Mouse (Mus musculus): ENCODE measurements at regions not wholly inside any gene's neighbourhood (a gene's known extent, or its start where the extent isn't known, plus 50 kb on each side); places are given as distances from the start of the nearest gene placed in this dataset.
A peak's percentile ranks its signal among the peaks of the same experiment; 100 is the strongest.

DNA sequence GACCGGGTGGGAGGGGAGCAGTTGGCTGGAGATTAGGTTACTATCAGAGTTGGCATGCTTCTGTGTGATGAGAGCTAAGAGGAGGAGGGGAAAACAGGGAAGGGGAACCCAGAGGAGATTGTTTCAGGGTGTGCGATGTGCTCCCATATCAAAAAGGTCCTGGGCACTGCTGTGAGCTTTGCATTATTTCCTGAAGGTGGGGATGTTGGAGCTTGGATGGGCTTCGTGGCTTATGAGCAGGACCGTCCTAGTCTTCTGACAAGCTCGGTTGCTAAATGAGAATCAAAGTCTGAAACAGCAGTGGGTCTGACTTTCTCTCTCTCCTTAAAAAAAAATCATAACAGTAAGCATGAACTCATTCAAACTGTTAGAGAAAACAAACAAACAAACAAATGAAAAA, 125.4 kb upstream of the Ralgapa2 start:
- H3K4me1 ChIP-seq (ENCODE audit: control insufficient read depth, insufficient read depth, low read length) = no peaks in the 10 kb centered on the region
- no peaks in the 10 kb centered on the region for H3K27me3 ChIP-seq (replicated peaks; ENCODE audit: control insufficient read depth, insufficient read depth, low read length)
- no peak overlapping the region for H3K9ac ChIP-seq (ENCODE audit: low read depth, low read length)
- no peak overlapping the region for H3K4me3 ChIP-seq (ENCODE audit: low read length)
- H3K4me2 ChIP-seq (ENCODE audit: low read depth, low read length) = no peak overlapping the region
- no peak overlapping the region for H3K27ac ChIP-seq (ENCODE audit: low read length)
- no peaks in the 10 kb centered on the region for H3K36me3 ChIP-seq (ENCODE audit: control insufficient read depth, insufficient read depth, low read length)
- H3K9me3 ChIP-seq (ENCODE audit: control insufficient read depth, low read length) = no peaks in the 10 kb centered on the region
- 58% methylated on average over 5 of the region's 5 CpGs for WGBS
- ATAC-seq = no peak

GRCm38 (mm10) chr2:146646237-146646972, 134.3 kb upstream of the Ralgapa2 start:
- no peak overlapping the region for H3K27ac ChIP-seq (ENCODE audit: low read length)
- ATAC-seq = no peak
- no peaks in the 10 kb centered on the region; the same call in 1 of the 2 replicates for H3K27me3 ChIP-seq (replicated peaks; ENCODE audit: control insufficient read depth, insufficient read depth, low read length)
- H3K4me1 ChIP-seq (ENCODE audit: control insufficient read depth, insufficient read depth, low read length) = no peaks in the 10 kb centered on the region
- no peaks in the 10 kb centered on the region for H3K36me3 ChIP-seq (ENCODE audit: control insufficient read depth, insufficient read depth, low read length)
- H3K9ac ChIP-seq (ENCODE audit: low read depth, low read length) = no peak overlapping the region
- no peak overlapping the region for H3K4me3 ChIP-seq (ENCODE audit: low read length)
- no peak overlapping the region for H3K4me2 ChIP-seq (ENCODE audit: low read depth, low read length)
- 60% methylated on average over 16 of the region's 16 CpGs for WGBS
- no peaks in the 10 kb centered on the region for H3K9me3 ChIP-seq (ENCODE audit: control insufficient read depth, low read length)

GRCm38 (mm10) chr2:146646973-146647282, 134.8 kb upstream of the Ralgapa2 start:
- Histone ChIP-seq H3K27ac (ENCODE audit: low read length) (no peak overlapping the region), H3K9ac (ENCODE audit: low read depth, low read length) (no peak overlapping the region), H3K27me3 (replicated peaks; ENCODE audit: control insufficient read depth, insufficient read depth, low read length) (no peaks in the 10 kb centered on the region; the same call in 1 of the 2 replicates), H3K36me3 (ENCODE audit: control insufficient read depth, insufficient read depth, low read length) (no peaks in the 10 kb centered on the region), H3K4me1 (ENCODE audit: control insufficient read depth, insufficient read depth, low read length) (no peaks in the 10 kb centered on the region), H3K4me2 (ENCODE audit: low read depth, low read length) (no peak overlapping the region), H3K4me3 (ENCODE audit: low read length) (no peak overlapping the region), H3K9me3 (ENCODE audit: control insufficient read depth, low read length) (no peaks in the 10 kb centered on the region)
- ATAC-seq = no peak
- 76% methylated on average over 2 of the region's 2 CpGs for WGBS

- Histone ChIP-seq H3K9ac (ENCODE audit: low read depth, low read length) (no peak overlapping the region), H3K4me3 (ENCODE audit: low read length) (no peak overlapping the region), H3K36me3 (ENCODE audit: control insufficient read depth, insufficient read depth, low read length) (no peaks in the 10 kb centered on the region), H3K4me2 (ENCODE audit: low read depth, low read length) (no peak overlapping the region), H3K27me3 (replicated peaks; ENCODE audit: control insufficient read depth, insufficient read depth, low read length) (no peaks in the 10 kb centered on the region), H3K9me3 (ENCODE audit: control insufficient read depth, low read length) (no peaks in the 10 kb centered on the region), H3K27ac (ENCODE audit: low read length) (no peak overlapping the region), H3K4me1 (ENCODE audit: control insufficient read depth, insufficient read depth, low read length) (no peaks in the 10 kb centered on the region)
- WGBS = 69% methylated on average over 3 of the region's 3 CpGs
- ATAC-seq = no peak
Observed at GRCm38 (mm10) chr2:146661346-146661745, 149.2 kb upstream of the Ralgapa2 start.

DNA sequence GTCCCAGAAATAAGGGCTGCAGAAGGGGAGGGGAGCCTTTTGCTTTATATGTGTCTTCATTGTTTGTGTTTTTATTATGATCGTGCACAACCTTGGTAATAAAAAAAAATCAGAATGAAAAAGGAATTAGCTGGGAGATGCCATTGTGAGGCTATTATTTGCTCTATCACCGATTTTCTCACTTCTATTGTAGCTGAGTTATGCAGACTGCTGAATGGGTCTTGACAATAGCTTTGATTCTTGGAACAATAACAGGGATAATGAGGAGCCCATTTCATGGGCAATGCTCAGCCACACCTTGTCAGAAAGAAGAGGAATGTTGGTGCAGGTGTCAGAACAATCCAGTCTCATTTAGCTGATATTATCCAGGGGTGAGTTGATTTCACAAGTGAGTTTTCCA, 160.6 kb upstream of the Ralgapa2 start:
- no peaks in the 10 kb centered on the region for H3K36me3 ChIP-seq (ENCODE audit: control insufficient read depth, insufficient read depth, low read length)
- H3K27ac ChIP-seq (ENCODE audit: low read length) = no peak overlapping the region
- no peak overlapping the region for H3K4me2 ChIP-seq (ENCODE audit: low read depth, low read length)
- ATAC-seq = no peak
- WGBS = 69% methylated on average over 2 of the region's 2 CpGs
- no peaks in the 10 kb centered on the region for H3K9me3 ChIP-seq (ENCODE audit: control insufficient read depth, low read length)
- no peaks in the 10 kb centered on the region for H3K27me3 ChIP-seq (replicated peaks; ENCODE audit: control insufficient read depth, insufficient read depth, low read length)
- H3K9ac ChIP-seq (ENCODE audit: low read depth, low read length) = no peak overlapping the region
- H3K4me1 ChIP-seq (ENCODE audit: control insufficient read depth, insufficient read depth, low read length) = no peaks in the 10 kb centered on the region
- no peak overlapping the region for H3K4me3 ChIP-seq (ENCODE audit: low read length)

DNA sequence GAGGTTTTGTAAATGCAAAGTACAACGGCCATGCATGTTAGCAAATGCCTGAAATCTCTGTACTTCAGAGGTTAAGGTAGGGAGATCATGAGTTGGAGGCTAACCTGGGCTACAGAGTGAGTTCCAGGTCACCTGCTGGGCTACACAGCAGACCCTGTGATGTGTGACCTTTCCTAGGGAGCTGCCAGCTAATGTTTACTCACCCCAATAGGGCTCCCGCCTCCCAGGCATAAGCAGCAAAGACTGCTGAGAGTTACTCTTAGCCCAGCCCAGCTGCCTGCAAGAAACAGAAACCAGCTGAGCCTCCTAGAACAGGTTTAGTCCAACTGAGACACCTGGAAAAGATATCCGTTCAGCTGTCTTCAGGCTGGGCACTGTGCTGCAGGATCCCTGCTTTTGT, 169.8 kb upstream of the Ralgapa2 start:
- H3K4me1 ChIP-seq (ENCODE audit: control insufficient read depth, insufficient read depth, low read length) = no peaks in the 10 kb centered on the region
- H3K4me3 ChIP-seq (ENCODE audit: low read length) = no peak overlapping the region
- no peak overlapping the region for H3K4me2 ChIP-seq (ENCODE audit: low read depth, low read length)
- H3K27me3 ChIP-seq (replicated peaks; ENCODE audit: control insufficient read depth, insufficient read depth, low read length) = no peaks in the 10 kb centered on the region
- 48% methylated on average over 3 of the region's 3 CpGs for WGBS
- no peak overlapping the region for H3K9ac ChIP-seq (ENCODE audit: low read depth, low read length)
- no peaks in the 10 kb centered on the region for H3K9me3 ChIP-seq (ENCODE audit: control insufficient read depth, low read length)
- no peak for ATAC-seq
- no peak overlapping the region for H3K27ac ChIP-seq (ENCODE audit: low read length)
- no peaks in the 10 kb centered on the region for H3K36me3 ChIP-seq (ENCODE audit: control insufficient read depth, insufficient read depth, low read length)

DNA sequence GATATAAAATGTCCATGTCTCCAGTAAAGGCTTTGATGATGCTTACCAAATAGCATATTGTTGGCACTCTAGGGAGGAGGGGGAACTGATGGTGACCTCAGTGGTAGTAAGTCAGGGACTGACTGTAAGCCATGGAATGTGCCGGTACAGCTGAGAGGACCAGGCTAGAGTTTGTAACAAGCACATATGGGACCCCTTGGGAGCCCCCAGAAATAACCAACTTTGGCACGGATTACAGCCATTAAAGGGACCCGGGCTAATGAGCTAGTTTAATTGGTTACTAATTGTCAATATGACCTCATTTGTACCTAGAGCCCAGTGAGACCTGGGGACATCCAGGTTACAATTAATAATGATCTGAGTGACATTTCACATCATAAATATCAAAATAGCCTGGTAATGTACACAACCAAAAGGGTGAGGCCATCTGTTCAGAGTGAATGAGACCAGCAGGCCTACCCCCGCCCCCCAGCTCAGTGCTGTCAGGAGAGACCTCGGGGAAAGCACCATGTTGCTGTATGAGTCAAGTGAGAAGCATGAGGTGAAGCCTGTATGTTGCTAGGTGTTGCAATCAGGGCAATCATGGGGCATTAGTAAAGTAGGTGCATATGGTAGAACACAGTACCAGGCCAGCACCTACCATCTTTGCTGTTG, 169.7 kb upstream of the Kiz start:
- no peak overlapping the region for H3K4me3 ChIP-seq (ENCODE audit: low read length)
- H3K4me2 ChIP-seq (ENCODE audit: low read depth, low read length) = no peak overlapping the region
- no peaks in the 10 kb centered on the region for H3K9me3 ChIP-seq (ENCODE audit: control insufficient read depth, low read length)
- no peak overlapping the region for H3K9ac ChIP-seq (ENCODE audit: low read depth, low read length)
- H3K4me1 ChIP-seq (ENCODE audit: control insufficient read depth, insufficient read depth, low read length) = no peaks in the 10 kb centered on the region
- H3K27me3 ChIP-seq (replicated peaks; ENCODE audit: control insufficient read depth, insufficient read depth, low read length) = no peaks in the 10 kb centered on the region
- H3K27ac ChIP-seq (ENCODE audit: low read length) = no peak overlapping the region
- H3K36me3 ChIP-seq (ENCODE audit: control insufficient read depth, insufficient read depth, low read length) = no peaks in the 10 kb centered on the region
- WGBS = 68% methylated on average over 5 of the region's 5 CpGs
- ATAC-seq = peak; percentile 38; the same call in 1 of the 2 replicates

GRCm38 (mm10) chr2:146688544-146688943, 167.1 kb upstream of the Kiz start:
- H3K36me3 ChIP-seq (ENCODE audit: control insufficient read depth, insufficient read depth, low read length) = no peaks in the 10 kb centered on the region
- no peak for ATAC-seq
- H3K4me2 ChIP-seq (ENCODE audit: low read depth, low read length) = no peak overlapping the region
- no peak overlapping the region for H3K9ac ChIP-seq (ENCODE audit: low read depth, low read length)
- H3K27me3 ChIP-seq (replicated peaks; ENCODE audit: control insufficient read depth, insufficient read depth, low read length) = no peaks in the 10 kb centered on the region
- no peak overlapping the region for H3K27ac ChIP-seq (ENCODE audit: low read length)
- no peak overlapping the region for H3K4me3 ChIP-seq (ENCODE audit: low read length)
- no peaks in the 10 kb centered on the region for H3K4me1 ChIP-seq (ENCODE audit: control insufficient read depth, insufficient read depth, low read length)
- 60% methylated on average over 7 of the region's 7 CpGs for WGBS
- H3K9me3 ChIP-seq (ENCODE audit: control insufficient read depth, low read length) = no peaks in the 10 kb centered on the region

GRCm38 (mm10) chr2:146693484-146693883, 162.2 kb upstream of the Kiz start:
- no peak overlapping the region for H3K4me2 ChIP-seq (ENCODE audit: low read depth, low read length)
- H3K9me3 ChIP-seq (ENCODE audit: control insufficient read depth, low read length) = no peaks in the 10 kb centered on the region
- no peak overlapping the region for H3K27ac ChIP-seq (ENCODE audit: low read length)
- no peak overlapping the region for H3K9ac ChIP-seq (ENCODE audit: low read depth, low read length)
- no peaks in the 10 kb centered on the region for H3K27me3 ChIP-seq (replicated peaks; ENCODE audit: control insufficient read depth, insufficient read depth, low read length)
- no peaks in the 10 kb centered on the region for H3K36me3 ChIP-seq (ENCODE audit: control insufficient read depth, insufficient read depth, low read length)
- ATAC-seq = no peak
- no peak overlapping the region for H3K4me3 ChIP-seq (ENCODE audit: low read length)
- WGBS = 45% methylated on average over 2 of the region's 2 CpGs
- no peaks in the 10 kb centered on the region for H3K4me1 ChIP-seq (ENCODE audit: control insufficient read depth, insufficient read depth, low read length)

DNA sequence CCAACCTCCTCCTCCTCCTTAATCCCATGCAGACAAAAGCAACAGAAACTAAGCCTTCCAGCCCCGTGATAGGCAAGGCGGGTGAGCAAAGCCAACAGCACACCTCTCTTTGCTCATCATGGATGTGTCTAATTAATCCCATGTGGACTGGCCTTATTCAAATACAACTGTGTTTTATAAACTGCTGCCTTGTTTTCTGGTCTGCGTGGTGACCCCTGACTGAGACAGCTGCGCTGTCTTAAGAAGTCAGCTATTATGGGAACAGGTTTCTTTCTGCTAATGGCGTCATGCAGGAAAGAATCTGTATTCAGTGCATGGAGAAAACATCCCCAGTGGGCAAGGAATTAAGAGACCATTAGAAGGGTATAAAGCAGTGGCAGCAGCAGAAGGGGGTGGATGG, 161.6 kb upstream of the Kiz start:
- Histone ChIP-seq H3K27ac (ENCODE audit: low read length) (no peak overlapping the region), H3K36me3 (ENCODE audit: control insufficient read depth, insufficient read depth, low read length) (no peaks in the 10 kb centered on the region), H3K27me3 (replicated peaks; ENCODE audit: control insufficient read depth, insufficient read depth, low read length) (no peaks in the 10 kb centered on the region), H3K4me3 (ENCODE audit: low read length) (no peak overlapping the region), H3K4me1 (ENCODE audit: control insufficient read depth, insufficient read depth, low read length) (no peaks in the 10 kb centered on the region), H3K9me3 (ENCODE audit: control insufficient read depth, low read length) (no peaks in the 10 kb centered on the region), H3K9ac (ENCODE audit: low read depth, low read length) (no peak overlapping the region), H3K4me2 (ENCODE audit: low read depth, low read length) (no peak overlapping the region)
- no peak for ATAC-seq
- 55% methylated on average over 5 of the region's 5 CpGs for WGBS
